Mouse (Mus musculus) kidney, postnatal 10 days (tissue): ENCODE results near the gene Cux2.

Experiments
- DNase-seq: peaks from one replicate; pipeline ENCODE4 v3.0.0; 2021; ENCODE audit warnings: mixed read lengths

Gene Cux2

DNA sequence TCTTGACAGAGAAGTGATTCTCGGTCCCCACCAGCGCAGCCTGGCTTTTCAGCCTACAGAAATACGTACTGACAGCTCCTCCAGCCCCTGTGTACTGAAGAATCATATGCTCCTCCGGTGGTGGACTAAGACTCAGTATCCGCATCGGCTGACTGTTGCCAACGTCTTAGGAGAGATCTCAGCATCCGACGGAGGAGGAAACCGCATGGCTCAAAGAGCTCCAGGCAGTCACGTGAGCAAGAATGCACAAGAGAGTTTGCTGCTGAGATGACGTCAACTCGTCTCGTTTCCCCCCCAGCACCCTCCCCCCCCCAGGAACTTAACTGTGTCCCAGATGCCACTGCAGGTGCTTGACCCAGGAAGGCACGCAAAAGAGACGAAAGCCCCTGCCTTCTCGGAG is 34.8 kb downstream of the Cux2 start:
- no peak for DNase-seq

DNA sequence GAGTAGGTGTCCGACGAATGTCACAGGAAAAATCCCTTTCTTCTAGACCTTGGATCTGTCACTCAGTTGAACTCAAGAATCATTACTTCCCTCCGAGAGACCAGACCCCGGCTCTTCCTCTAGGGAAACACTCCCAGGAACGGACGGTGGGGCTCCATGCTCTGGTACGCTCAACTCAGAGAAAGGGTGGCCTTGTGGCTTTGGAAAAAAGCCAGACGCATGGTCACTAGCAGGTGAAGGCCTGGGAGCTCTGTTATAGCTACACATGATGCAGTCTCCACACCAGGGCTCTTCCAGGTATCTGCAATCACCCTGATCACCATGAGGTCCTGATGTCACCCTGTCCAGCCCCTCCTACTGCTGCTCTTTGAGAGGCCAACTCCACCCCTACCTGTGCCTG is 35.2 kb downstream of the Cux2 start:
- DNase-seq: no peak

DNA sequence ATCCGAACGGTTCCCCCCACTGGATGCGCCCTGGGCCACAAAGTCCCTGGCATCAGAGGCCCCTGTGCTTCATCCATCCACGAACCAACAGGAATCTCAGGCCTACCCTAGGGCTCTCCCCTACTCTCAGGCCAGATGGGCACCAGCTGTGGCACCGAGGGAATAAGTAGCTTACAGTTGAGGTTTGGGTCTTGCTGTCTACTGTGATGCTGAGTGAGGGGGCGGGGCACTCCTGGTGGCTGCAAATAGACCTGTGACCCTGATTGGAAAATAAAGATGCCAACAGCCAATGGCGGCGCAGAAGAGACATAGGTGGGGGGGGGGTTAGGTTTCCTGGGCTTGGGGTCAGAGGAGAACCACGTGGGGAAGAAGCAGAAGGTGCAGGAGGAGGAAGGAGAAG is 38.6 kb downstream of the Cux2 start:
- DNase-seq: no peak

DNA sequence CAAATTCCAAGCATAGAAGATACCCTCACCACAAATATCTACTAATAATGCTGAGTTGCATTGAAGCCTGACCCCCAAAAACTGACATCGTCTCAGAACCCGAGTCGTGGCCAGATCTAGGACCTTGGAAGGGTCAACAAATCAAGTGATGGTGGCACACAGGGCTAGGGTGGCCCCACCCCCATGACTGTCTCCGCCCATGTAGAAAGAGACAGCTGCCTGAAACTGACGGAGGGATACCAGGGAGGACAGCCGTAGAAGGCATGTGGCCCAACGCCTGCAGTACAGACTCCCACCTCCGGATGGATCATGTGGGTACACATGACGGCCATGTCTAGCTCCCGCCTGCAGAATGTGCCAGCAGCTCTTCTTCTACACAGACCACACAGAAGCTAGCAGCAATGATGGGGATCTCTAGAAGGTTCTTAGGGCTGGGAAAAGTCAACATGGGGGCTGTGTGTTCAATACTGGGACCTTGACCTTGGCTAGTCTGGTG is 41.9 kb downstream of the Cux2 start:
- no peak for DNase-seq

DNA sequence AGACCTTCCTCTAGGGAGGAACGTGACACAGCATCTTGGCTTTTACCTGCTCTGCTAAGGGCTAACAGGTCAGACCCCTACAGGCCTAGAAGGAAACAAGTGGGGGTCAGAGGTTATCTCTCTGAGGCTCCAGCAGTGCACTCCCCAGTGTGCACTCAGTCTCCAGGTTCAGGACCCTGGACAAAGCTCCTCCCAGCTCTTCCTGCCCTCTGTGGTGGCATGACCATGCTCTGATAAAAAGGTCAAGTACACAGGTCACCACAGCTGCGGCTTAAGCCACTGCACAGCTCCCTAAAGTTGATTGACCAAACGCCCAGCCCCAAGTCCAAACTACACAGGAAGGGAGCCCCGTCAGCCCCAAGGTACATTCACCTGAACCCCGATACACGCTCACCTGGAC is 46.4 kb downstream of the Cux2 start:
- DNase-seq: no peak

DNA sequence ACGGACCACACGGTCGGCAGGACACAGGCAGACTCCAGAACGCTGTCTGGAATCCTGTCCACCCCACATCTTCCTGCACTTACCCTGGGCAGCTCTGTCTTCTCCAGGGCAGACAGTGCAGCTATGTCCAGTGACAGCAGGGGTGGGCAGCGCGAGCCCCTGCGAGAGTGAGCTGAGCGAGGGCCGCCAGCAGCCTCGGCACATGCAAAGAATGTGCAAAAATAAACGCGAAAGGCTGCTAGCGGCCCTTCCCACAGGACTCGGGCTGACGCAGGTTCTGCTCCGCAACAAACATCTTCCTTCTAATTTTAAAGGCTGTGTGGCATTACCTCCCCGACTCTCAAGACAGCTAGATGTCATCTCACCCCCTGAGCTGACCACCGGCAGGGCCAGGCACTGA is 47.8 kb downstream of the Cux2 start:
- no peak for DNase-seq

DNA sequence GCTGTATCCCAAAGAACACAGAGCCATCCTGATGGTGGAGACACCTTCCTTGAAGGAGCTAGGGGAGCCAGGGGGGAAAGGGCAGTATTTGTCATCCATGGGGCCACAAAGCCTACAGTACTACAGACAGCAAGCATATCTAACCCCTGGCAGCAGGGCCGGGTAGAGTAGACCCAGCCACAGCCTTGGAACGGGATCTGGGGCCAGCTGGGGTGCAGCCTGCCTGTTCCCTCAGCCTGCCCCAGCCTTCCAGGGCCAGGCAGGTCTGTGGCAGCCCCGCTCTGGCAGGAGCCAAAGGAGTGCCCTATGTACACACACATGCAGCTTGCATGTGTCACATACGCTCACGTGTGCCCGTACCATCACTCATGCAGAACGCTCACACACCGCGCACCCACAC is 48.6 kb downstream of the Cux2 start:
- DNase-seq: no peak

DNA sequence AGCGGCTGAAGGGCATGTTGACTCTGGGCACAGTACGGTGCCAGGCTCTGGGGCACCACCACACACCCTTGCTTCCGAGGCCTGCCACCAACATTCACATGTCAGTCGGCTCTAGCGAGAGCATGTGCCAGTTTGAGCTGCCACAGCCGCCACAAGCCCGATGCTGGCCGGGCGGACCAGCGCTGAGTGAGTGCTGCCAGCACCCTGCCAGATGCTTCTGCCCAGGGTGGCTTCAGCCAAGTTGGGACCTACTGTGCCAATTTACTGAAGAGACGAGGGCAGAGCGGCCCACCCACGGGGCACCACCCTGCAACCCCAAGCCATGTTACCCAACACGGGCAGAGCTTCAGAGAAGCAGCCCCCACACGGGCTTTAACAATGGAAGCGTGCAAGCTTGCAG is 49.5 kb downstream of the Cux2 start:
- DNase-seq: no peak

DNA sequence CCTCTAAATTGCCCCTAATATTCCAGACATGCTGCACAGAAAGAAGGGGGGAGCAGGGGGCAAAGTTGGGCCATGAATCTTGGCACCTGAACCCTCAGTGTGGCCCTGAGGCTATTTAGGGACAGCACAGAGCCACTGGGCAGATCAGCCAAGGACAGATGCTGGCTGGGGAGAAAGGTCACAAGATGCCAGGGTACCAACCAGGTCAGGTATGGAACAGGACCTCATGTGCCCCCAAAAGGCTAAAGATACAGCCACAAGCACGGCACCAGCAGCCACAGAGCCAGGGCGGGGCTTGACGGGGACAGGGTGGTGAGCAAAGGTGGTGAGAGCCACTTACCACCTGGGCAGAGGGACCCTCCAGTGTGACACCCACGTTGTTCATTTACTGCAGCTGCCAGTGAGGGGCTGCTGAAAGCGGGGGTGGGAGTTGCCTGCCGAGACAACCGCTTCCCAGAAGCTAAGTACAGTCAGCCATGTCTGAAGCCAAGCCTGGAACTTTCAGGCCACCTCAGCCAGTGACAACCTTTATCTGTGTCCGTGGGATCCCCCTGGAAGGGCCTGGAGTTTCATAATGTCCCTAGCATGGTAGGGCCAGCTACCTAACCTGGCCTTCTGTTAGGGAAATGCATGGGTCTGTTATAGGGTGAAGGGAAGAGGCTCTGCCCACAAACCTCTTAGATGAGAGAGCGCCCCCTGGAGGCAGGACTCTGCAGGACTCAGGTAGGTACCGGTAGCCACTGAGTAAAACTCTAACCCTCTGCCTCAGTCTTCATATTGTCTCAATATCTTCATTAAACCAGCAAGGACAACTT is 50.7 kb downstream of the Cux2 start:
- DNase-seq: peak; percentile 83

DNA sequence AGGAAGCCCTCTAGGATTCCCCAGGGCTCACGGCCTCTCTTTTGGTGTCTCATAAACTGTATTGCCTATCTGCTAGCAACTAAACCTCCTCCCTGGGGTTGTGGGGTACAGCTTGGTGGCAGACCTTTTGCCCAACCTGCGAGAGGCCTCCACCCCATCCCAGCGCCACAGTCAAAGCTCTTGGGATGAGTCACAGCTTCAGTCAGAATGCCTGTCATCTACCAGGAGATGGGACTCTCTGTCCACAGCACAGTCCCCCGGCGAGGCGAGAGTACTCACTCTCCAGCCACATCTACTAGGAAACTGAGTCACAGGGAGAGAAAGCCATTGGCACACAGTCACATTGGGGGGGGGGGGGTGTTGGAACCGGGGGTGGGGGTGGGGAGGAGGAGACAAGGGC is 51.6 kb downstream of the Cux2 start:
- DNase-seq: no peak

DNA sequence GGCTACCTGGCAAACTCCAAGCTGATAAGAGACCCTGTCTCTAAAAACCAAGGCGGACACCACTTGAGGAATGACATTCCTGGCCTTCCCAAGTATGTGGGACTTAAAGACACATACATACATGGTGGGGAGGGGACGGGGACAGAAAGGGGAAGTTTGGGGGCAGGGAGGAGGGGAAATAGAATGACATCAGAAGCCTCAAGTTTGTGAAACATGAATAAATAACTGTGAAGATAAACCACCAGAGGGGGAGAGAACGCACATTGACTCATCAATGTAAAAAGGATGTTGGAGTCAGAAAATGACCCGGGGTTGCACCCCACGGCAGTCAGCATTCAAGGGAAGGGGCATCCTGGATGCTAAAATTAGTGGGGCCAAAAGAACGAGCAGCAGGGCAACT is 53.2 kb downstream of the Cux2 start:
- DNase-seq: no peak

DNA sequence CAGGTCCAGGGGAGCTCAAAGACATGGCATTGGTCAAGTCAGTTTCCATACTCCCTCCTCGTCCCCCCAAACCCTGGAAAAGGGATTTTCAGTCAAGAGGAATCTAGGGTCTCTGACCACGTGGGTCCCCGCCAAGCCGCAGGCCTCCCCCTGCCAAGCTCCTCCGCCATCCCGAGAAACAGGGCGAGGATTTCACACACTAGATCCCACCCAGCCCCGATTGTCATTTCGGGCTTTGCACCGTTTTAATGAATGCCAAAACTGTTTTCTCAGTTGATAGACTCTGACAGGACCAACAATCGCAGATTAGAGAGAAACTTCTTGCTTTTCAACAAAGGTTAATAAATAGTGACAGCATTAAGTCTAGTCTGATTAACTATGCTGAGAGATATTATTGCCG is 55.1 kb downstream of the Cux2 start:
- DNase-seq: no peak

DNA sequence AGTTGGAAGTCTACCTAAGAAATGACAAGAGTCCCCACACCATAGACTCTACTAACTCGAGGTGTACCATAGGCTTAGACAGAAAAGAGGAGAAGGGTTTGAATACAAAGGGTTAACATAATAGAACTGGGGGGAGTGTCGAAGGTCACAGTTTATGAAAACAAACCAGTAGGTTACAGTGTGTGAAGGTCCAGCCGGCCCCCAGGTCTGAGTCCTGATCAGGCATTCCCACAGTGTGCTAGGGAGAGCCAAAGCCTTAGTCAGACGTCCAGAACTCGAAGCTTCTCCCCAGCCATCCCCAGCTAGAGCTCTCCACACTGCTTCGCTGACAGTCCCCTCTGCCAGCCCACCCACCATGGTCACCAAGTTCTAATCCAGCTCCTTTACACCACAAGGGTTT is 58.0 kb downstream of the Cux2 start:
- no peak for DNase-seq

DNA sequence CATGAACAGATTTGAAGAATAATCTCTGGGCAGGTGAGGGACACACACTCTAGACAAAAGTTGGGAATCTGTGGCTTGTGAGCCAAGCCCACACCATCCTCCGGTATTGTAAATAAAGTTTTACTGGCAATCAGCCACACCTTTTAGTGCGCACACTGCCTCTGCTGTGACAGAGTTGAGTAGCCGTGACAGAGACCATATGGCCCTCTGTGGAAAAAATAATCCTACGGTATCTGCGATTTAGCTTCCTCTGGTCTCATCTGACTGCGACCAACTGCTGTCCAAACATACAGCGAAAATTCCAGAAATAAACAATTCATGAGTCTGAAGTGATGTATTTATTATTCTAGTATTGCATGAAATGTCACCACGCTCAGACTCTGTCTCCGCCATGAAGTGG is 64.0 kb downstream of the Cux2 start:
- DNase-seq: no peak

DNA sequence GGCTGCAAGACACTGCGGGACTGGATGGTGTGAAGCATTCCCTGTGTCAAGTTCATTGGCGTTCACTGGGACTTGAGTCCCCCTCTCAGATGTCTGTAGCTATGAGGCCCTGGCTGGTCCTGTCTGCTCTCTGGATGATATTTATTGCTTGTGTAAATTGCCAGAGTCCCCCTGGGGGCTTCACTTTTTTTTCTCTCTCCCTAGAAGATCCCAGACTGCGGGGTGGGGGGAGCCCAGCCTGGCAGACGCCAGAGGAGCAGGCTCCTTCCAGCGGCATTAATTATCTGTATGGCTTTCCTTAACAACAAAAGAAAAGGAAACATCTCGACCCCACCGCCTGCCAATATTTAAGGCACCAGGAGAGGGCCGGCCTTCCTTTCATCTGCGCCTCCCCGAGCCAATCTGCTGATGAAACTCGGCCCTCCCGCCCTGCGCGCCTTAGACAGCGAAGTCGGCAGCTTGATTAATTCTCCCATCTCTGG is 68.2 kb downstream of the Cux2 start:
- DNase-seq: peak; percentile 68

DNA sequence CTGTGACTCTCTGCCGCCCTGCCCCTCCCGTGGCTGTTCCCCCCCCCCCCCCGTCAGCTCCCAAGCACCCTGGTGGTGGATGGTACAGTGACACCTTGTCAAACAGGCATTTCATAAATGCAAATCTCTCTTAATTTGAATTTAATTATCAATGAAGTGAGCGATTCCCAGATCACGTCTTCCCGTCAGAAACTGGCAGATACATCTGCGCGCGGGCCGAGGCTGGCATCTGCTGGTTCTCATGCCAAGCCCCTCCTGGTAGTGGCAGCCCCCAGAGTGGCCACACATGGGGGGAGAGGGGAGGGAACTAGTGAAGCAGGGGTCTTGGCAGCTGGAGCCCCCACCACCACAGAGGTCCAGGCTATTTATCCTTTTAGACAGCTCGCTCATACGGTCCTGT is 73.6 kb downstream of the Cux2 start:
- no peak for DNase-seq

DNA sequence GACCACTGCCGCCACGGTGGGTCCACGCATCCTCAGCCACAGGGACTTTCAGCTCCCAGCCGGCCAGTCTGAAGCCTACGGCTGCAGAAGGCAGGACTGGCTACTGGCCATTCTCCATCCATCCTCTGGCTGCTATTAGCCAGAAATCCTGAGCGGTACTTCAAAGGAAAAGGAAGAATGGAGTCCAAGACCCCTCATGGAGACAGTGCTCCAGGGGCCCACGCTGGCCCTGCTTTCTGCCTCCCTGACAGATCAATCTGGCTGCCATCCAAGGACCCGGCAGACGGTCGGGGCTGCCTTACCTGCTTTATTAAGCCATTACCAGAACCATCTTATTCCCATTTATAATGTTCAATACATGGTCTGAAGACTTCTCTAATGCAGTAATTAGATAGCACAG is 76.4 kb downstream of the Cux2 start:
- no peak for DNase-seq

DNA sequence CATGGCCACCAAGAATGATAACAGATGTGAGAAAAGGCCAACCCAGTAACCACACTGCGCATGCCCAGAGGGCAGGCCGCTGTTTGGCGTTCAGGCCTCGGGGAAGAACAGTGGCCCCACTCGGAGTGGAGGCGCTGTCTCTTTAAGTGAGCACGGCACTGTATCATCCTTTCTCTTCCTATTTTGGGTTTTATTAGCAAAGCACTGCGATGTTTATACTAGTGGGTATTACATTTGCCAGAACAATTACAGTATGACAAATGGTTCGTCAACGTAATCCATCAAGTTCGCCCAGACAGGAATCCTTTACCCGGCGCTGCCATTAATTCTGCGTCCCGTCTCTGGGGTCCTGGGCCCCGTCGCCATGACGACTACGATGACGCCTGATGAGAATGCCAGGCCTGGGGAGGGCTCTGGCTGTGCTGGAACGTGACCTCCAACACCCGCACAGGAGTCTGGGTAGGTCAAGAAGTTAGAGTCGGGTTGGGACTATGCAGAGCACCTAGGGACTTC is 77.2 kb downstream of the Cux2 start:
- DNase-seq: peak; percentile 37

DNA sequence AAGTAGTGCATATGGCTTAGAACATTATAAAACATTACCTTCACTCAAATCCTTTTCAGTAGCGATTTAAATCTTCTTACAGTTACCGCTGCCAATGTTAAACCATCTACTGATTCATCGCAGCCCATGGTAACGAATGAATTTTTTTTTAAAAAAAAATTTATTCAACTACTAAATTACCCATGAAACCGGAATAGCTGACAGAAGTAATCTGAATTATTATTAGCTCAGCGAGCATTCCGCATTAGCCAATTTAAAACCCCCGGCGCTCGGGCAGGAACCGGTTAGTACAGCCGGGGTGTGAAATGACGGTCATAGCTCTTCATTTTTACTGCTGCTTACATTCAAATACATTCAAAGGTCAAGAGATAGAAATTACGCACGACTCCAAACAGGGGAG is 80.9 kb downstream of the Cux2 start:
- no peak for DNase-seq

DNA sequence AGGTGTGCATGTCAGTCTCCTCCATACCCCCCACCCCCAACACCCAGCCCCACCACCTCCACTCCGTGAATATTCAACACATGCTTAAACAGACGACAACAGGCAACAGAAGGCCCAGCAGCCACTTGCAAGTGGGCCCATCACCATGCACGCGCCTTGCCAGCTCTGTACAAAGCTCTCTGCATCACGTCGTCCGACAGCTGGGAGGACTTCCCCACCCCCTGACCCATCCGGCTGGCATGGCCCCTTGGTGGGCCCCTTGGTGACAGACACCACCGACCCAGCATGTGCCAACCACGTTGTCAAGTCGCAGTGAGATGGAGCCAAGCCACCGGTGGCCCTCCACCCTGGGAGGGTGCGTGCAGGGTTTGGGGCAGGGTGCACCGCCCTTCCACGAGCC is 81.5 kb downstream of the Cux2 start:
- DNase-seq: no peak

DNA sequence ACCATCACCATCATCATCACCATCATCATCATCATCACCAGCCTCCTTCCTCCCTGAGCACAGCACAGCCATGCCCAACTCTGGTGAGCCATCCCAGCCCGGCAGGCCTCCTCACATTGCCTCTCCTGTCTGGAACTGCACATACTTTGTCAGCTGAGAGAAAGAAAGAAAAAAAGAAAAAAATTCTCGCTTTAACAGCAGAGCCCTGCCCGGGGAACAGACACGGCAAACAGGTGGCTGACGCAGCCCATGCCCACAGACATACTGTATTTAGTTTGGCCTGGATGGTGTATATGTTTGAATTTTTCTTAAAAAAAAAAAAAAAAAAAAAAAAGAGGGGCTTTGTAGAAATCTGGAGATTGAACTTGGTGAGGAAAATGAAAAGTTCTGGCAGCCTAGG is 82.4 kb downstream of the Cux2 start:
- DNase-seq: no peak

DNA sequence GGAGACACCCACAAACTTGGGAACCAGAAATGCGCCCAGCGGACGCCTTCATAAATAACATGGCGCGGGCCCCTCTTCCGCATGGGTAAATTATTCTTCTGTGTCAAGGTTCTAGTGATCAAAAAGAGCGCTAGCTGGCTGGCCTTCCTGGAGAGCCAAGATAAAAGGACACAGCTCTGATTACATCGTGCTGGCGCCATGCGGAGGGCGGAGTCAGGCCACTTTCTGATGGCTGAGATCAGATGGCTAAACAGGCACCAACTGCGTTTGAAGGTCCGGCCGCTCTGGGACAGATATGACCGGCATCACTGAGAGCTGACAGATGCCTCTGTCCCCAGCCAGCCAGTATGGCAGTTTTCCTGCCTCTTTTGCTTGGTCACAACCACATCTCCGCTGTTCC is 83.0 kb downstream of the Cux2 start:
- DNase-seq: peak; percentile 35

DNA sequence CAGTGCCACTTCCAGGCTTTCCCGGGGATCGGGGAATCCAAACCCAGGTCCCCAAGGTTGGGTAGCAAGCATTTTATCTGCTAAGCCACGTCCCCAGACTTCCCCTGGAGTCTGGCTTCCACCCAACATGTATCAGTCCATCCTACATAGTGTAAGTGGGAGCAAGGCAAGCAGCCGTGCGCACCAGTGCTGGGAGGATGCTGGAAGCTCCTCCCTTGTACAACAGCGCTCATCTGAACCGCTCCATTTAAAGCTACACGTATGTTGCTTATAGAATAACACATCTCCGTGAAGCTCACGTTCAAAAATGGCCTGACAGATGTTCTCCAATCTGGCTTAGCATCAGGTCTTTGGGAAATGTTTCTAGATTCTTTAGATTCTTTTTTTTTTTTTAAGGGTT is 86.9 kb downstream of the Cux2 start:
- DNase-seq: no peak

DNA sequence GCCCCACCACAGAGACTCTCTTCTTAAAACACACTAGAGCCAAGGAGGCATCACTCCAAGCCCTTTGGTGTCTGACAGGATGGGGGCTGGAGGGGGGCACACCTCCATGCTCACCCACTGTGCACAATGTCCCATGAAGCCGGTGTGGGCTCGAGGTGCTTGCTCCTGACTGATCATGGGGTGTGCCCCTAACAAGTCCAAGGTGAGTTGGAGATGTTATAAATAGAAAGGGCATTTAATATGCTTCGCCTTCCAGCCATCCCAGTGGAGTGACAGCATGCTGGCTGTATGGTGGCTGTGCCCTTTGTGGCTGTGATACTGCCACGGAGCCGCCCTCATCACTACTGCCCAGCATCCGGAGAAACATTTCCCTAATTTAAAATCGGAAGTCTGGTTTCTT is 87.5 kb downstream of the Cux2 start:
- DNase-seq: no peak

DNA sequence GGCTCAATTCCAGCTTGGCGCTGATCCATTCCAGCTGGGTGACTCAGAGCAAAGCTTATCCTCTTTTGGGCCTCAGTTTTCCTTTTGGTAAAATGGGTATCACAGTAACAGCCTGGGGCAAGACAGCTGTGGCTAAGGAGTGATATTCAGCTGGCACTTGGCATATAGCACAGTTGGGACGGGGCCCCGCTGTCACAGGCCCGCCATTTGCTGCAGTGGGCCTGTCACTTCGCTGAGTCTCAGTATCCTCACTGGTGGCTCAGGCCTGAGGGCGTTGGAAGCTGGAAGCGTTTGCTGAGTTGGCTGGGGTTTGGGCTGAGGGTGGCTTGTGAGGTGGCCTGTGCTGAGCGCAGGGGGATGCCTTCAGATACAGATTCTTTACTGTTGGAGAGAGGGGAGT is 88.6 kb downstream of the Cux2 start:
- no peak for DNase-seq
